Mouse (Mus musculus) heart, adult 2 months (tissue): ENCODE data around the gene Gzmm. TPM values are rescaled to one million over a fixed set of nuclear protein-coding genes. Genes with fewer than 3 reads are reported as not detected.
A peak's percentile ranks its signal among the peaks of the same experiment; 100 is the strongest.

Experiments
- DNase-seq, 2 experiments: peaks; one replicate each; pipeline ENCODE4 v3.0.0; 2021
- H3K27ac ChIP-seq: fragments of 200-600 bp; 2 replicates; pipeline ENCODE4 v1.8.1; 2022
- H3K27me3 ChIP-seq: fragments of 200-500 bp; 2 replicates; pipeline ENCODE4 v1.6.1; 2012; ENCODE audit warnings: mild to moderate bottlenecking, low read length, inconsistent platforms, mixed read lengths; ENCODE audit not compliant: control insufficient read depth, insufficient read depth
- H3K36me3 ChIP-seq: fragments of 200-500 bp; 2 replicates; pipeline ENCODE4 v1.6.1; 2012; ENCODE audit warnings: low read length, inconsistent platforms; ENCODE audit not compliant: control insufficient read depth, insufficient read depth
- H3K4me1 ChIP-seq: fragments of 200-500 bp; 2 replicates; pipeline ENCODE4 v1.6.1; 2011; ENCODE audit warnings: low read length; ENCODE audit not compliant: control insufficient read depth, insufficient read depth
- H3K4me3 ChIP-seq: fragments of 200-600 bp; 2 replicates; pipeline ENCODE4 v1.8.1; 2022
- H3K79me2 ChIP-seq: fragments of 200-500 bp; replicated peaks from 2 replicates; pipeline ENCODE4 v1.6.1; 2012; ENCODE audit warnings: mild to moderate bottlenecking, inconsistent platforms, low read length, moderate library complexity, mixed read lengths; ENCODE audit not compliant: control insufficient read depth, insufficient read depth
- H3K9ac ChIP-seq: fragments of 200-500 bp; 2 replicates; pipeline ENCODE4 v1.6.1; 2012; ENCODE audit warnings: low read depth, mild to moderate bottlenecking, control low read depth, inconsistent platforms, low read length, mixed read lengths
- CTCF ChIP-seq: fragments of 200-600 bp; IDR thresholded peaks from 2 replicates; pipeline ENCODE4 v1.8.1; 2022; ENCODE audit warnings: antibody characterized with exemption, mild to moderate bottlenecking, moderate library complexity
- EP300 ChIP-seq: fragments of 200-500 bp; IDR thresholded peaks from 2 replicates; pipeline ENCODE4 v1.6.1; 2011; ENCODE audit warnings: low read depth, low read length, control low read depth; ENCODE audit not compliant: insufficient read depth
- POLR2A ChIP-seq: fragments of 200-500 bp; IDR thresholded peaks from 2 replicates; pipeline ENCODE4 v1.6.1; 2011; ENCODE audit warnings: mild to moderate bottlenecking, low read depth, low read length, control low read depth; ENCODE audit not compliant: insufficient read depth
- WGBS: fragments of 180-500 bp; shearing (Covaris S2); methylation state at CpG from one replicate; pipeline ENCODE4 v1.1.7; 2018; 5-methylcytosine and 5-hydroxymethylcytosine counted together
- intact Hi-C: fragments of 180-260 bp; cut with DNase I; formaldehyde crosslinking; loops from one replicate; pipeline ENCODE4 v1.15.1; 2025
- polyA plus RNA-seq: library from polyadenylated mRNA; depleted of rRNA; stranded (reverse); fragments of >200 nt; gene quantifications from 2 replicates; pipeline ENCODE4 v1.2.3, GENCODE M21; 2012
- total RNA-seq, 2 experiments: library from RNA; stranded (reverse); gene quantifications; 2 replicates each; pipeline ENCODE4 v1.2.3; 2021

Gzmm gene
- total and polyA plus RNA-seq, 3 experiments, result 6.4 to 7.4 (median 6.5) TPM

- Histone ChIP-seq H3K4me1 (peaks cover 21% of the 10 kb centered on the region), H3K79me2 (peaks cover 8% of the 10 kb centered on the region; the same call in 1 of the 2 replicates), H3K36me3 (no peaks in the 10 kb centered on the region; the same call in 1 of the 2 replicates), H3K27me3 (no peaks in the 10 kb centered on the region), H3K4me3 (no peak overlapping the region), H3K9ac (no peak overlapping the region), H3K27ac (no peak overlapping the region)
- TF ChIP-seq CTCF, result no peak
- 0 out of 2 replicates have a peak, but pooled peaks have one; percentile 25 for TF ChIP-seq POLR2A
- 39% methylated on average over 7 of the region's 7 CpGs for WGBS
- intact Hi-C loops, result loop anchor here (5.0 kb wide), 1 partner anchor 73 kb away; no protein-coding TSS in a partner anchor
- DNase-seq, result no peak
Observed at GRCm38 (mm10) chr10:79709307-79709706, 20.5 kb downstream of the Gzmm start.

GRCm38 (mm10) chr10:79712029-79712428, 23.2 kb downstream of the Gzmm start:
- peaks cover 9% of the 10 kb centered on the region for H3K4me1 ChIP-seq
- no peak overlapping the region for H3K9ac ChIP-seq
- H3K27ac ChIP-seq, result no peak overlapping the region
- H3K79me2 ChIP-seq, result 0 out of 2 replicates have a peak, but pooled peaks cover 3% of the 10 kb centered on the region
- no peak for TF ChIP-seq EP300
- no peak for TF ChIP-seq CTCF
- no peak for TF ChIP-seq POLR2A
- no peak for DNase-seq
- no peaks in the 10 kb centered on the region; the same call in 1 of the 2 replicates for H3K36me3 ChIP-seq
- H3K27me3 ChIP-seq, result peaks cover 3% of the 10 kb centered on the region; the same call in 1 of the 2 replicates
- no peak overlapping the region for H3K4me3 ChIP-seq
- WGBS, result 76% methylated on average over 1 of the region's 1 CpGs
- intact Hi-C loops, result no loop called here

GRCm38 (mm10) chr10:79712499-79713126, 23.8 kb downstream of the Gzmm start:
- no peaks in the 10 kb centered on the region for H3K36me3 ChIP-seq

GRCm38 (mm10) chr10:79713163-79713562, 24.3 kb downstream of the Gzmm start:
- intact Hi-C loops, result no loop called here
- 19% methylated on average over 1 of the region's 1 CpGs for WGBS
- no peak for TF ChIP-seq CTCF
- no peak; the same call in 1 of the 2 replicates for TF ChIP-seq EP300
- TF ChIP-seq POLR2A, result no peak
- H3K36me3 ChIP-seq, result no peaks in the 10 kb centered on the region
- H3K9ac ChIP-seq, result no peak overlapping the region
- H3K79me2 ChIP-seq, result no peaks in the 10 kb centered on the region
- H3K4me3 ChIP-seq, result no peak overlapping the region
- DNase-seq, result no peak
- peaks cover 5% of the 10 kb centered on the region for H3K4me1 ChIP-seq
- H3K27ac ChIP-seq, result no peak overlapping the region
- peaks cover 4% of the 10 kb centered on the region; the same call in 1 of the 2 replicates for H3K27me3 ChIP-seq

More at GRCm38 (mm10) chr10:79712499-79713126, 23.8 kb downstream of the Gzmm start:
- WGBS, result 16% methylated on average over 4 of the region's 6 CpGs
- intact Hi-C loops, result no loop called here
- Histone ChIP-seq H3K9ac (no peak overlapping the region), H3K4me3 (no peak overlapping the region), H3K4me1 (peaks cover 5% of the 10 kb centered on the region), H3K27me3 (peaks cover 4% of the 10 kb centered on the region; the same call in 1 of the 2 replicates), H3K79me2 (no peaks in the 10 kb centered on the region), H3K27ac (no peak overlapping the region)
- TF ChIP-seq CTCF (peak; percentile 65), POLR2A (no peak; the same call in 1 of the 2 replicates), EP300 (0 out of 2 replicates have a peak, but pooled peaks have one; percentile 30)
- peak; percentile 73 to 82 for DNase-seq

GRCm38 (mm10) chr10:79714996-79715395, 26.2 kb downstream of the Gzmm start:
- H3K27me3 ChIP-seq, result peaks cover 4% of the 10 kb centered on the region; the same call in 1 of the 2 replicates
- intact Hi-C loops, result no loop called here
- H3K9ac ChIP-seq, result no peak overlapping the region
- no peak for TF ChIP-seq EP300
- TF ChIP-seq CTCF, result no peak
- TF ChIP-seq POLR2A, result no peak
- H3K4me1 ChIP-seq, result peaks cover 3% of the 10 kb centered on the region; the same call in 1 of the 2 replicates
- H3K27ac ChIP-seq, result no peak overlapping the region
- no peak overlapping the region for H3K4me3 ChIP-seq
- WGBS, result 53% methylated on average over 4 of the region's 4 CpGs
- no peaks in the 10 kb centered on the region for H3K36me3 ChIP-seq
- H3K79me2 ChIP-seq, result no peaks in the 10 kb centered on the region
- DNase-seq, result no peak

- Histone ChIP-seq H3K4me3 (peak within 1 kb of the TSS; percentile 44), H3K9ac (peak within 1 kb of the TSS; percentile 28), H3K27me3 (peaks cover 4% of the 10 kb centered on the region; the same call in 1 of the 2 replicates), H3K79me2 (no peaks in the 10 kb centered on the region), H3K4me1 (peaks cover 3% of the 10 kb centered on the region; the same call in 1 of the 2 replicates), H3K36me3 (no peaks in the 10 kb centered on the region), H3K27ac (no peak within 1 kb of the TSS)
- intact Hi-C loops, result no loop called here
- TF ChIP-seq EP300 (no peak), CTCF (no peak), POLR2A (no peak)
- no peak for DNase-seq
- WGBS, result 2% methylated on average over 51 of the region's 91 CpGs
Observed at GRCm38 (mm10) chr10:79716254-79716987, 27.6 kb downstream of the Gzmm start, which contains the start of gene Hcn2. Gene Hcn2, plus strand, starts transcription at chr10:79716634.
